In genomic region chr3:96963088-96964034, GRCm38 (mm10) we compare ENCODE assay signal across 12 mouse cellular contexts. TPM values are rescaled to one million over a fixed set of nuclear protein-coding genes. Genes with fewer than 3 reads are reported as not detected.
DNase-seq lines count a peak whose midpoint lies in the region; ATAC-seq lines count a peak whose summit lies in the region.
"Had no signal": no experiment of that assay in that cellular context is flagged by ENCODE, and none has a peak within 500 bp of the region (broad histone marks: within the 10 kb centered on the region; RNA-seq: fewer than 3 reads in every experiment).

No protein-coding gene starts in this region.

- ATAC-seq in neural tube, embryonic 11.5 days (ENCODE audit: insufficient read depth, low FRiP score, low TSS enrichment): no peak
- ATAC-seq in hindbrain, embryonic 14.5 days (ENCODE audit: low FRiP score): no peak
- ATAC-seq in neural tube, embryonic 13.5 days (ENCODE audit: low read depth): peak; percentile 67
- ATAC-seq in kidney, embryonic 15.5 days (replicated peaks; ENCODE audit: low FRiP score): no peak

- no peak overlapping the region for H3K4me3 ChIP-seq in neural tube, embryonic 11.5 days (ENCODE audit: low read depth, low read length)
- no peak overlapping the region for H3K4me3 ChIP-seq in hindbrain, embryonic 14.5 days (replicated peaks; ENCODE audit: low read length)
- no peak overlapping the region for H3K4me3 ChIP-seq in neural tube, embryonic 13.5 days
- no peak overlapping the region for H3K4me3 ChIP-seq in kidney, embryonic 15.5 days (replicated peaks)
- H3K4me3 ChIP-seq: hindbrain, embryonic 15.5 days had no signal

- H3K36me3 ChIP-seq in neural tube, embryonic 11.5 days (ENCODE audit: control insufficient read depth, insufficient read depth, low read length): no peaks in the 10 kb centered on the region
- H3K36me3 ChIP-seq in hindbrain, embryonic 14.5 days (replicated peaks; ENCODE audit: control insufficient read depth, insufficient read depth): no peaks in the 10 kb centered on the region
- H3K36me3 ChIP-seq in neural tube, embryonic 13.5 days: no peaks in the 10 kb centered on the region
- H3K36me3 ChIP-seq in kidney, embryonic 15.5 days: no peaks in the 10 kb centered on the region
- H3K36me3 ChIP-seq: hindbrain, embryonic 15.5 days had no signal

- no peaks in the 10 kb centered on the region for H3K4me1 ChIP-seq in neural tube, embryonic 11.5 days (ENCODE audit: control insufficient read depth, insufficient read depth, low read length)
- H3K4me1 ChIP-seq in hindbrain, embryonic 14.5 days (replicated peaks; ENCODE audit: control insufficient read depth, insufficient read depth, low read length): peaks cover 5% of the 10 kb centered on the region; the same call in 1 of the 2 replicates
- no peaks in the 10 kb centered on the region; the same call in 1 of the 2 replicates for H3K4me1 ChIP-seq in neural tube, embryonic 13.5 days (replicated peaks)
- no peaks in the 10 kb centered on the region for H3K4me1 ChIP-seq in kidney, embryonic 15.5 days

- no peak overlapping the region for H3K27ac ChIP-seq in neural tube, embryonic 11.5 days (ENCODE audit: low read depth, low read length)
- H3K27ac ChIP-seq in hindbrain, embryonic 14.5 days: no peak overlapping the region
- no peak overlapping the region for H3K27ac ChIP-seq in neural tube, embryonic 13.5 days (replicated peaks)
- H3K27ac ChIP-seq in kidney, embryonic 15.5 days: no peak overlapping the region
- H3K27ac ChIP-seq: hindbrain, embryonic 15.5 days had no signal

- no peak overlapping the region for H3K9ac ChIP-seq in neural tube, embryonic 11.5 days (ENCODE audit: low read length)
- H3K9ac ChIP-seq in hindbrain, embryonic 14.5 days: no peak overlapping the region
- no peak overlapping the region for H3K9ac ChIP-seq in neural tube, embryonic 13.5 days
- H3K9ac ChIP-seq in kidney, embryonic 15.5 days: no peak overlapping the region
- H3K9ac ChIP-seq: hindbrain, embryonic 15.5 days; lung, embryonic 14.5 days had no signal

- H3K9me3 ChIP-seq in neural tube, embryonic 11.5 days (ENCODE audit: control insufficient read depth, low read length): no peaks in the 10 kb centered on the region
- H3K9me3 ChIP-seq in hindbrain, embryonic 14.5 days (ENCODE audit: control insufficient read depth, low read length): no peaks in the 10 kb centered on the region
- no peaks in the 10 kb centered on the region for H3K9me3 ChIP-seq in neural tube, embryonic 13.5 days
- H3K9me3 ChIP-seq in kidney, embryonic 15.5 days (replicated peaks): no peaks in the 10 kb centered on the region
- H3K9me3 ChIP-seq: hindbrain, embryonic 15.5 days had no signal

- 56% methylated on average over 12 of the region's 12 CpGs for WGBS in neural tube, embryonic 11.5 days
- WGBS in hindbrain, embryonic 14.5 days: 50% methylated on average over 12 of the region's 12 CpGs
- 48% methylated on average over 12 of the region's 12 CpGs for whole genome bisulfite sequencing in neural tube, embryonic 13.5 days
- 62% methylated on average over 12 of the region's 12 CpGs for WGBS in kidney, embryonic 15.5 days

- H3K4me2 ChIP-seq in neural tube, embryonic 11.5 days (ENCODE audit: low read depth): no peak overlapping the region
- H3K4me2 ChIP-seq in hindbrain, embryonic 14.5 days (replicated peaks): no peak overlapping the region
- no peak overlapping the region for H3K4me2 ChIP-seq in neural tube, embryonic 13.5 days
- no peak overlapping the region for H3K4me2 ChIP-seq in kidney, embryonic 15.5 days
- H3K4me2 ChIP-seq: hindbrain, embryonic 15.5 days; lung, embryonic 14.5 days had no signal

- no peaks in the 10 kb centered on the region for H3K27me3 ChIP-seq in neural tube, embryonic 11.5 days (ENCODE audit: control insufficient read depth, insufficient read depth, low read length)
- no peaks in the 10 kb centered on the region for H3K27me3 ChIP-seq in hindbrain, embryonic 14.5 days (ENCODE audit: control insufficient read depth, insufficient read depth, low read length)
- no peaks in the 10 kb centered on the region for H3K27me3 ChIP-seq in neural tube, embryonic 13.5 days
- no peaks in the 10 kb centered on the region; the same call in 1 of the 2 replicates for H3K27me3 ChIP-seq in kidney, embryonic 15.5 days
- H3K27me3 ChIP-seq: hindbrain, embryonic 15.5 days had no signal

- DNase-seq in neural tube, embryonic 11.5 days (ENCODE audit: low spot score): peak; percentile 20
- no peak for DNase-seq in neural tube, embryonic 10.5 days (ENCODE audit: extremely low spot score, low spot score)
- DNase-seq in embryo, embryonic 10.5 days (ENCODE audit: low spot score): peak; percentile 29
- peak; percentile 48 for DNase-seq in hindbrain, embryonic 14.5 days (ENCODE audit: low spot score)
- no peak for DNase-seq in urinary bladder, postnatal 10 days (ENCODE audit: low spot score)
- DNase-seq: adrenal gland, adult 8-10 months; heart, adult 18-20 months; kidney, postnatal 25 days; lung, embryonic 14.5 days had no signal

RNA-seq across cellular contexts. Expression of gene Gja8, which starts 37.5 kb away (rescaled TPM):
- polyA plus RNA-seq in neural tube, embryonic 11.5 days (2014; fragmentation: Nextera tagmentation; extraction: Ambion mirVana): not detected in 2 replicates
- 0.04 TPM in 1 of 2 replicates, not detected in the other for polyA plus RNA-seq in hindbrain, embryonic 14.5 days (2014; fragmentation: Nextera tagmentation; extraction: Ambion mirVana)
- polyA plus RNA-seq in neural tube, embryonic 13.5 days (2015; fragmentation: Nextera tagmentation; extraction: Ambion mirVana): 0.03 TPM in 1 of 2 replicates, not detected in the other
- polyA plus RNA-seq in kidney, embryonic 15.5 days (2015; fragmentation: Nextera tagmentation; extraction: Ambion mirVana): 0.09 and 0.18 TPM in 2 replicates
- polyA plus RNA-seq: hindbrain, embryonic 15.5 days; lung, embryonic 14.5 days had no signal

RNA-seq across cellular contexts. Expression of gene Gpr89, which starts 58.2 kb away (rescaled TPM):
- 34.1 and 35.9 TPM in 2 replicates for polyA plus RNA-seq in neural tube, embryonic 11.5 days (2014; fragmentation: Nextera tagmentation; extraction: Ambion mirVana)
- polyA plus RNA-seq in hindbrain, embryonic 14.5 days (2014; fragmentation: Nextera tagmentation; extraction: Ambion mirVana): 42.1 and 44.5 TPM in 2 replicates
- 33.7 and 39.5 TPM in 2 replicates for polyA plus RNA-seq in neural tube, embryonic 13.5 days (2015; fragmentation: Nextera tagmentation; extraction: Ambion mirVana)
- polyA plus RNA-seq in kidney, embryonic 15.5 days (2015; fragmentation: Nextera tagmentation; extraction: Ambion mirVana): 44.0 and 44.2 TPM in 2 replicates

RNA-seq across cellular contexts. Expression of gene Gja5, which starts 58.9 kb away (rescaled TPM):
- 3.5 and 5.7 TPM in 2 replicates for polyA plus RNA-seq in neural tube, embryonic 11.5 days (2014; fragmentation: Nextera tagmentation; extraction: Ambion mirVana)
- polyA plus RNA-seq in hindbrain, embryonic 14.5 days (2014; fragmentation: Nextera tagmentation; extraction: Ambion mirVana): 1.3 TPM in 2 replicates
- 5.7 and 6.5 TPM in 2 replicates for polyA plus RNA-seq in neural tube, embryonic 13.5 days (2015; fragmentation: Nextera tagmentation; extraction: Ambion mirVana)
- polyA plus RNA-seq in kidney, embryonic 15.5 days (2015; fragmentation: Nextera tagmentation; extraction: Ambion mirVana): 24.3 and 25.1 TPM in 2 replicates

Comparison
In these comparisons a context has a peak if more than half of its experiments do, and no peak if none do; other contexts are left out.
1. DNase-seq: peak in neural tube, embryonic 11.5 days (single experiment), embryo, embryonic 10.5 days (single experiment) and hindbrain, embryonic 14.5 days (single experiment); none in neural tube, embryonic 10.5 days (single experiment) and urinary bladder, postnatal 10 days (single experiment).